Mouse (Mus musculus) forebrain, embryonic 12.5 days (tissue): ENCODE results near the gene Ap3d1. TPM values are rescaled to one million over a fixed set of nuclear protein-coding genes. Genes with fewer than 3 reads are reported as not detected.

Experiments
- polyA plus RNA-seq: library from polyadenylated mRNA; unstranded; fragments of >200 nt; fragmentation: Nextera tagmentation; extraction: Ambion mirVana; gene quantifications from 2 replicates; pipeline ENCODE4 v1.2.1, GENCODE M21; 2016

Gene Ap3d1
- polyA plus RNA-seq, 1 experiment from 2014 or later = 87.5 TPM

Other genes starting within 250 kb of the Ap3d1 start
- gene Onecut3, start 247.4 kb downstream of the Ap3d1 start, polyA plus RNA-seq = 0.68 and 0.83 TPM in 2 replicates
- gene Atp8b3, start 203.1 kb downstream of the Ap3d1 start, polyA plus RNA-seq = 0.46 and 0.64 TPM in 2 replicates
- gene Rexo1, start 180.7 kb downstream of the Ap3d1 start, polyA plus RNA-seq = 31.0 and 36.0 TPM in 2 replicates
- 8.7 and 9.5 TPM in 2 replicates for gene Klf16, start 164.9 kb downstream of the Ap3d1 start, polyA plus RNA-seq
- gene Abhd17a, start 151.9 kb downstream of the Ap3d1 start, polyA plus RNA-seq = 84.2 and 89.6 TPM in 2 replicates
- gene Scamp4, start 139.4 kb downstream of the Ap3d1 start, polyA plus RNA-seq = 63.7 and 67.8 TPM in 2 replicates
- gene Adat3, start 139.4 kb downstream of the Ap3d1 start, polyA plus RNA-seq = 5.3 and 6.0 TPM in 2 replicates
- 5.9 and 6.6 TPM in 2 replicates for gene Gm49322, start 136.2 kb downstream of the Ap3d1 start, polyA plus RNA-seq
- gene Csnk1g2, start 119.4 kb downstream of the Ap3d1 start, polyA plus RNA-seq = 146 and 161 TPM in 2 replicates
- 84.3 and 85.1 TPM in 2 replicates for gene Btbd2, start 85.2 kb downstream of the Ap3d1 start, polyA plus RNA-seq
- gene Mknk2, start 64.2 kb downstream of the Ap3d1 start, polyA plus RNA-seq = 74.4 and 75.4 TPM in 2 replicates
- 52.4 and 54.1 TPM in 2 replicates for gene Mob3a, start 40.3 kb downstream of the Ap3d1 start, polyA plus RNA-seq
- 20.6 and 21.6 TPM in 2 replicates for gene Izumo4, start 40.1 kb downstream of the Ap3d1 start, polyA plus RNA-seq
- 27.6 and 28.2 TPM in 2 replicates for gene Dot1l, start 12.9 kb upstream of the Ap3d1 start, polyA plus RNA-seq
- 77.1 and 89.4 TPM in 2 replicates for gene Sf3a2, start 55.9 kb upstream of the Ap3d1 start, polyA plus RNA-seq
- 152 and 156 TPM in 2 replicates for gene Plekhj1, start 56.4 kb upstream of the Ap3d1 start, polyA plus RNA-seq
- gene Amh, start 63.0 kb upstream of the Ap3d1 start, polyA plus RNA-seq = 0.15 TPM in 1 of 2 replicates, not detected in the other
- 0.27 and 0.36 TPM in 2 replicates for gene Jsrp1, start 71.2 kb upstream of the Ap3d1 start, polyA plus RNA-seq
- gene Oaz1, start 84.4 kb upstream of the Ap3d1 start, polyA plus RNA-seq = 1,463 and 1,490 TPM in 2 replicates
- 1.5 and 1.7 TPM in 2 replicates for gene Lingo3, start 101.8 kb upstream of the Ap3d1 start, polyA plus RNA-seq
- 274 and 289 TPM in 2 replicates for gene Lsm7, start 112.9 kb upstream of the Ap3d1 start, polyA plus RNA-seq
- gene Sppl2b, start 113.0 kb upstream of the Ap3d1 start, polyA plus RNA-seq = 43.3 and 44.0 TPM in 2 replicates
- 0.06 and 0.08 TPM in 2 replicates for gene Tmprss9, start 129.6 kb upstream of the Ap3d1 start, polyA plus RNA-seq
- gene Timm13, start 158.7 kb upstream of the Ap3d1 start, polyA plus RNA-seq = 311 and 314 TPM in 2 replicates
- 67.7 and 73.8 TPM in 2 replicates for gene Lmnb2, start 176.0 kb upstream of the Ap3d1 start, polyA plus RNA-seq
- gene Gadd45b, start 187.8 kb upstream of the Ap3d1 start, polyA plus RNA-seq = 8.2 and 9.8 TPM in 2 replicates